Mouse (Mus musculus): ENCODE measurements around the gene Spef1. TPM values are rescaled to one million over a fixed set of nuclear protein-coding genes. Genes with fewer than 3 reads are reported as not detected.

Gene Spef1
- polyA plus RNA-seq, 1 experiment from 2014 or later: 3.7 TPM

- Histone ChIP-seq H3K4me3 (replicated peaks; ENCODE audit: low read depth, low read length) (no peak overlapping the region), H3K4me2 (ENCODE audit: low read length) (no peak overlapping the region), H3K9me3 (replicated peaks; ENCODE audit: low read length) (no peaks in the 10 kb centered on the region), H3K36me3 (ENCODE audit: insufficient read depth, low read length) (no peaks in the 10 kb centered on the region), H3K27ac (no peak overlapping the region), H3K4me1 (replicated peaks; ENCODE audit: insufficient read depth, low read length) (peaks cover 13% of the 10 kb centered on the region), H3K9ac (ENCODE audit: low read depth, low read length) (no peak overlapping the region), H3K27me3 (ENCODE audit: insufficient read depth, low read length) (no peaks in the 10 kb centered on the region)
- DNase-seq (ENCODE audit: low spot score): no peak
- 77% methylated on average over 10 of the region's 10 CpGs for WGBS
- no peak for TF ChIP-seq CTCF (IDR thresholded peaks at IDR 0.05; ENCODE audit: low read depth)
- ATAC-seq (replicated peaks; ENCODE audit: low FRiP score, low read depth): no peak
These were observed 54.8 kb downstream of the Spef1 start for GRCm38 (mm10) chr2:131132111-131132888.

- Histone ChIP-seq H3K4me3 (replicated peaks; ENCODE audit: low read depth, low read length) (no peak overlapping the region), H3K4me1 (replicated peaks; ENCODE audit: insufficient read depth, low read length) (peaks cover 17% of the 10 kb centered on the region), H3K27ac (no peak overlapping the region), H3K4me2 (ENCODE audit: low read length) (no peak overlapping the region), H3K27me3 (ENCODE audit: insufficient read depth, low read length) (no peaks in the 10 kb centered on the region), H3K9ac (ENCODE audit: low read depth, low read length) (no peak overlapping the region), H3K36me3 (ENCODE audit: insufficient read depth, low read length) (no peaks in the 10 kb centered on the region), H3K9me3 (replicated peaks; ENCODE audit: low read length) (no peaks in the 10 kb centered on the region)
- ATAC-seq (replicated peaks; ENCODE audit: low FRiP score, low read depth) (no peak), DNase-seq (ENCODE audit: low spot score) (no peak)
- WGBS: 65% methylated on average over 2 of the region's 2 CpGs
- TF ChIP-seq CTCF (IDR thresholded peaks at IDR 0.05; ENCODE audit: low read depth): no peak
These were observed 56.2 kb downstream of the Spef1 start for GRCm38 (mm10) chr2:131130849-131131248.

- Histone ChIP-seq H3K4me3 (replicated peaks; ENCODE audit: low read depth, low read length) (no peak overlapping the region), H3K27ac (no peak overlapping the region), H3K27me3 (ENCODE audit: insufficient read depth, low read length) (no peaks in the 10 kb centered on the region), H3K4me1 (replicated peaks; ENCODE audit: insufficient read depth, low read length) (peaks cover 17% of the 10 kb centered on the region), H3K9me3 (replicated peaks; ENCODE audit: low read length) (no peaks in the 10 kb centered on the region), H3K9ac (ENCODE audit: low read depth, low read length) (no peak overlapping the region), H3K36me3 (ENCODE audit: insufficient read depth, low read length) (no peaks in the 10 kb centered on the region), H3K4me2 (ENCODE audit: low read length) (no peak overlapping the region)
- no peak for DNase-seq (ENCODE audit: low spot score)
- no peak for TF ChIP-seq CTCF (IDR thresholded peaks at IDR 0.05; ENCODE audit: low read depth)
- no peak for ATAC-seq (replicated peaks; ENCODE audit: low FRiP score, low read depth)
- 77% methylated on average over 5 of the region's 5 CpGs for WGBS
These were observed 57.2 kb downstream of the Spef1 start for GRCm38 (mm10) chr2:131129836-131130235.

- no peak for ATAC-seq (replicated peaks; ENCODE audit: low FRiP score, low read depth)
- 69% methylated on average over 3 of the region's 3 CpGs for WGBS
- Histone ChIP-seq H3K27me3 (ENCODE audit: insufficient read depth, low read length) (no peaks in the 10 kb centered on the region), H3K9me3 (replicated peaks; ENCODE audit: low read length) (no peaks in the 10 kb centered on the region), H3K4me3 (replicated peaks; ENCODE audit: low read depth, low read length) (peak overlapping the region; percentile 57; the same call in 1 of the 2 replicates), H3K4me1 (replicated peaks; ENCODE audit: insufficient read depth, low read length) (peaks cover 17% of the 10 kb centered on the region), H3K4me2 (ENCODE audit: low read length) (peak overlapping the region; percentile 83), H3K36me3 (ENCODE audit: insufficient read depth, low read length) (no peaks in the 10 kb centered on the region), H3K27ac (no peak overlapping the region), H3K9ac (ENCODE audit: low read depth, low read length) (no peak overlapping the region)
- no peak for DNase-seq (ENCODE audit: low spot score)
- TF ChIP-seq CTCF (IDR thresholded peaks at IDR 0.05; ENCODE audit: low read depth): no peak
These were observed 58.4 kb downstream of the Spef1 start for GRCm38 (mm10) chr2:131128636-131129157.

- Histone ChIP-seq H3K9me3 (replicated peaks; ENCODE audit: low read length) (no peaks in the 10 kb centered on the region), H3K27ac (no peak overlapping the region), H3K4me3 (replicated peaks; ENCODE audit: low read depth, low read length) (peak overlapping the region; percentile 57), H3K27me3 (ENCODE audit: insufficient read depth, low read length) (no peaks in the 10 kb centered on the region), H3K4me2 (ENCODE audit: low read length) (peak overlapping the region; percentile 83), H3K9ac (ENCODE audit: low read depth, low read length) (peak overlapping the region; percentile 72), H3K36me3 (ENCODE audit: insufficient read depth, low read length) (no peaks in the 10 kb centered on the region), H3K4me1 (replicated peaks; ENCODE audit: insufficient read depth, low read length) (peaks cover 17% of the 10 kb centered on the region)
- no peak for DNase-seq (ENCODE audit: low spot score)
- TF ChIP-seq CTCF (IDR thresholded peaks at IDR 0.05; ENCODE audit: low read depth): no peak
- no peak for ATAC-seq (replicated peaks; ENCODE audit: low FRiP score, low read depth)
- 71% methylated on average over 5 of the region's 5 CpGs for WGBS
These were observed 58.9 kb downstream of the Spef1 start for GRCm38 (mm10) chr2:131128211-131128610.

- H3K9me3 ChIP-seq (replicated peaks; ENCODE audit: low read length): no peaks in the 10 kb centered on the region
- peak within 1 kb of the TSS; percentile 82 for H3K27ac ChIP-seq
- no peaks in the 10 kb centered on the region for H3K36me3 ChIP-seq (ENCODE audit: insufficient read depth, low read length)
- ATAC-seq (replicated peaks; ENCODE audit: low FRiP score, low read depth) (peak; percentile 89), DNase-seq (ENCODE audit: low spot score) (peak; percentile 88)
- peak within 1 kb of the TSS; percentile 72 for H3K9ac ChIP-seq (ENCODE audit: low read depth, low read length)
- peaks cover 17% of the 10 kb centered on the region for H3K4me1 ChIP-seq (replicated peaks; ENCODE audit: insufficient read depth, low read length)
- peak within 1 kb of the TSS; percentile 83 for H3K4me2 ChIP-seq (ENCODE audit: low read length)
- H3K4me3 ChIP-seq (replicated peaks; ENCODE audit: low read depth, low read length): peak within 1 kb of the TSS; percentile 57
- 1% methylated on average over 27 of the region's 28 CpGs for WGBS
- no peak for TF ChIP-seq CTCF (IDR thresholded peaks at IDR 0.05; ENCODE audit: low read depth)
- H3K27me3 ChIP-seq (ENCODE audit: insufficient read depth, low read length): no peaks in the 10 kb centered on the region
These were observed 59.8 kb downstream of the Spef1 start, which contains the start of gene Hspa12b for GRCm38 (mm10) chr2:131127161-131127730. Gene Hspa12b (plus strand): TSS chr2:131127280.

All from kidney, postnatal 0 days (tissue).